Mouse (Mus musculus) CH12.LX (cell line): ENCODE measurements around the gene Hk2. TPM values are rescaled to one million over a fixed set of nuclear protein-coding genes. Genes with fewer than 3 reads are reported as not detected.

Experiments used
- DNase-seq: peaks from one replicate; pipeline ENCODE4 v3.0.0-alpha.2; 2013; ENCODE audit errors: extremely low read depth
- H3K27ac ChIP-seq: 2 replicates; pipeline ENCODE4 v1.5.1; 2012; ENCODE audit warnings: low read depth, mild to moderate bottlenecking, control low read depth, moderate library complexity; ENCODE audit not compliant: insufficient read depth
- H3K27me3 ChIP-seq: replicated peaks from 2 replicates; pipeline ENCODE3; 2012; ENCODE audit warnings: inconsistent platforms
- H3K36me3 ChIP-seq, 2 experiments: replicated peaks in 1 of 2; 2 replicates each; pipeline versions ENCODE3 to v1.6.1; 2012; ENCODE audit warnings: inconsistent platforms in 1 of 2, low read length in 1 of 2, mild to moderate bottlenecking in 1 of 2, mixed read lengths in 1 of 2, moderate library complexity in 1 of 2; ENCODE audit not compliant: control insufficient read depth in 1 of 2, insufficient read depth in 1 of 2
- H3K4me1 ChIP-seq, 2 experiments: 2 replicates each; pipeline ENCODE4 v1.6.1; 2012; ENCODE audit warnings: inconsistent platforms in 1 of 2, moderate library complexity in 1 of 2; ENCODE audit not compliant: insufficient read depth in 2 of 2, control insufficient read depth in 1 of 2
- H3K4me2 ChIP-seq: 2 replicates; pipeline ENCODE4 v1.6.1; 2012; ENCODE audit warnings: low read depth, mild to moderate bottlenecking, control low read depth; ENCODE audit not compliant: poor library complexity, insufficient read depth, severe bottlenecking
- H3K4me3 ChIP-seq, 3 experiments: fragments of 150-350 bp in 1 of 3; sonication (generic) in 1 of 3; replicated peaks in 1 of 3; 2 replicates each; pipeline versions ENCODE3 to v1.5.1; 2011 to 2012; ENCODE audit warnings: low read depth in 2 of 3, low read length in 2 of 3, mild to moderate bottlenecking in 2 of 3, moderate library complexity in 2 of 3, control low read depth in 1 of 3, improper control_type of control experiment in 1 of 3, inconsistent platforms in 1 of 3, mixed read lengths in 1 of 3; ENCODE audit not compliant: poor library complexity in 1 of 3
- H3K79me2 ChIP-seq: replicated peaks from 2 replicates; pipeline ENCODE4 v1.6.1; 2012; ENCODE audit warnings: mild to moderate bottlenecking, moderate library complexity; ENCODE audit not compliant: control insufficient read depth, poor library complexity, insufficient read depth, severe bottlenecking; ENCODE audit errors: extremely low read depth
- H3K9ac ChIP-seq: 2 replicates; pipeline ENCODE4 v1.6.1; 2012; ENCODE audit warnings: low read depth, mild to moderate bottlenecking, control low read depth, moderate library complexity; ENCODE audit not compliant: insufficient read depth
- H3K9me3 ChIP-seq: replicated peaks from 2 replicates; pipeline ENCODE3; 2012; ENCODE audit warnings: low read length, inconsistent platforms, mixed read lengths
- BHLHE40 ChIP-seq: IDR thresholded peaks from 2 replicates; pipeline ENCODE4 v1.6.1; 2011; ENCODE audit warnings: mild to moderate bottlenecking, low read depth, low read length, improper control_type of control experiment
- CTCF ChIP-seq, 2 experiments: IDR thresholded peaks in 1 of 2; conservative IDR thresholded peaks in 1 of 2; 2 replicates each; pipeline ENCODE4 v1.5.1; 2011 to 2012; ENCODE audit warnings: low read depth in 2 of 2, low read length in 2 of 2, improper control_type of control experiment in 1 of 2, inconsistent platforms in 1 of 2, mild to moderate bottlenecking in 1 of 2, moderate library complexity in 1 of 2
- E2F4 ChIP-seq: IDR thresholded peaks from 2 replicates; pipeline ENCODE4 v1.6.1; 2011; ENCODE audit warnings: low read depth, low read length, improper control_type of control experiment; ENCODE audit not compliant: insufficient replicate concordance
- GABPA ChIP-seq: IDR thresholded peaks from 2 replicates; pipeline ENCODE4 v1.6.1; 2012; ENCODE audit warnings: low read depth, low read length, improper control_type of control experiment, inconsistent platforms; ENCODE audit not compliant: insufficient replicate concordance
- JUND ChIP-seq: conservative IDR thresholded peaks from 2 replicates; pipeline ENCODE4 v1.6.1; 2011; ENCODE audit warnings: low read depth, low read length, improper control_type of control experiment
- KAT2A ChIP-seq: IDR thresholded peaks from 2 replicates; pipeline ENCODE4 v1.6.1; 2012; ENCODE audit warnings: low read length, improper control_type of control experiment, inconsistent platforms; ENCODE audit not compliant: insufficient replicate concordance
- MAZ ChIP-seq: IDR thresholded peaks from 2 replicates; pipeline ENCODE4 v1.6.1; 2012; ENCODE audit warnings: low read depth, mild to moderate bottlenecking, inconsistent platforms, low read length, improper control_type of control experiment, moderate library complexity
- MXI1 ChIP-seq: IDR thresholded peaks from 2 replicates; pipeline ENCODE4 v1.6.1; 2011; ENCODE audit warnings: mild to moderate bottlenecking, low read depth, low read length, improper control_type of control experiment
- MYC ChIP-seq: IDR thresholded peaks from 2 replicates; pipeline ENCODE4 v1.6.1; 2011; ENCODE audit warnings: low read depth, mild to moderate bottlenecking, improper control_type of control experiment, low read length
- NELFE ChIP-seq: IDR thresholded peaks from 2 replicates; pipeline ENCODE4 v1.6.1; 2011; ENCODE audit warnings: low read depth, low read length, improper control_type of control experiment
- NRF1 ChIP-seq: IDR thresholded peaks from 2 replicates; pipeline ENCODE4 v1.6.1; 2014; ENCODE audit warnings: low read depth, mild to moderate bottlenecking, inconsistent platforms, low read length, improper control_type of control experiment, moderate library complexity
- POLR2AphosphoS2 ChIP-seq: IDR thresholded peaks from 2 replicates; pipeline ENCODE4 v1.6.1; 2011; ENCODE audit warnings: low read depth, low read length, improper control_type of control experiment
- RAD21 ChIP-seq: IDR thresholded peaks from 2 replicates; pipeline ENCODE4 v1.6.1; 2011; ENCODE audit warnings: low read depth, mild to moderate bottlenecking, low read length, improper control_type of control experiment, moderate library complexity
- SMC3 ChIP-seq: IDR thresholded peaks from 2 replicates; pipeline ENCODE4 v1.6.1; 2011; ENCODE audit warnings: low read depth, low read length, improper control_type of control experiment
- TBP ChIP-seq: conservative IDR thresholded peaks from 2 replicates; pipeline ENCODE4 v1.6.1; 2011; ENCODE audit warnings: low read depth, low read length, improper control_type of control experiment
- TCF12 ChIP-seq: IDR thresholded peaks from 2 replicates; pipeline ENCODE4 v1.6.1; 2014; ENCODE audit warnings: low read depth, mild to moderate bottlenecking, inconsistent platforms, low read length, improper control_type of control experiment
- UBTF ChIP-seq: IDR thresholded peaks from 2 replicates; pipeline ENCODE4 v1.6.1; 2012; ENCODE audit warnings: low read depth, mild to moderate bottlenecking, inconsistent platforms, low read length, improper control_type of control experiment, moderate library complexity
- USF1 ChIP-seq: IDR thresholded peaks from 2 replicates; pipeline ENCODE4 v1.6.1; 2014; ENCODE audit warnings: low read depth, mild to moderate bottlenecking, inconsistent platforms, low read length, improper control_type of control experiment
- ZKSCAN1 ChIP-seq: IDR thresholded peaks from 2 replicates; pipeline ENCODE4 v1.6.1; 2012; ENCODE audit warnings: low read depth, inconsistent platforms, low read length, improper control_type of control experiment, borderline replicate concordance
- ZMIZ1 ChIP-seq: IDR thresholded peaks from 2 replicates; pipeline ENCODE4 v1.6.1; 2012; ENCODE audit warnings: low read depth, mild to moderate bottlenecking, inconsistent platforms, low read length, improper control_type of control experiment
- ZNF384 ChIP-seq: IDR thresholded peaks from 2 replicates; pipeline ENCODE4 v1.6.1; 2012; ENCODE audit warnings: low read depth, low read length, improper control_type of control experiment, inconsistent platforms
- dilution Hi-C: fragments of 300-500 bp; cut with MboI; formaldehyde crosslinking; loops from 2 replicates; pipeline ENCODE4 v1.14.3; 2020; ENCODE audit warnings: low sequenced_read_pairs; ENCODE audit not compliant: extremely low pct_unique_long_range_greater_than_20kb, extremely low pct_ligation_motif_present
- in situ Hi-C: fragments of 300-500 bp; cut with MboI; formaldehyde crosslinking; loops from 3 replicates; pipeline ENCODE4 v1.14.3; 2019; ENCODE audit warnings: low sequenced_read_pairs, low pct_ligation_motif_present, low pct_unique_long_range_greater_than_20kb, mixed read lengths
- polyA plus RNA-seq: library from polyadenylated mRNA; unstranded; fragments of >175 nt; gene quantifications from 2 replicates; pipeline ENCODE4 v1.2.1, GENCODE M21; 2012; ENCODE audit warnings: low read depth; ENCODE audit not compliant: insufficient read length
- total RNA-seq, 2 experiments: library from RNA; depleted of rRNA; stranded (reverse); fragments of 300-350 nt in 1 of 2; fragments of >200 nt in 1 of 2; gene quantifications; 2 replicates each; pipeline ENCODE4 v1.2.3; 2012 to 2014

The Hk2 gene
- total and polyA plus RNA-seq, 3 experiments, result 64.2 to 149 (median 75.3) TPM

GRCm38 (mm10) chr6:82740269-82740668 lies 34.0 kb downstream of the Hk2 start (continued):
- TF ChIP-seq TCF12, result peak; percentile 84
- TF ChIP-seq ZNF384, result no peak
- TF ChIP-seq ZMIZ1, result no peak
- peak; percentile 96 for TF ChIP-seq USF1
- TF ChIP-seq SMC3, result peak; percentile 84
- 0 out of 2 replicates have a peak, but pooled peaks have one; percentile 43 for TF ChIP-seq TBP
- no peak for TF ChIP-seq E2F4
- TF ChIP-seq NRF1, result no peak
- TF ChIP-seq GABPA, result no peak
- no peak for TF ChIP-seq POLR2AphosphoS2
- TF ChIP-seq MXI1, result no peak; the same call in 1 of the 2 replicates
- TF ChIP-seq UBTF, result no peak
- peak; percentile 91 for TF ChIP-seq BHLHE40
- no peak for TF ChIP-seq MAZ
- no peak for TF ChIP-seq NELFE
- TF ChIP-seq RAD21, result peak; percentile 87
- TF ChIP-seq JUND, result no peak
- no peak for TF ChIP-seq ZKSCAN1
- TF ChIP-seq, all 38 proteins: peak for 20

GRCm38 (mm10) chr6:82737634-82738540 lies 36.4 kb downstream of the Hk2 start:
- Histone ChIP-seq H3K79me2 (peaks cover 4% of the 10 kb centered on the region), H3K9ac (no peak overlapping the region), H3K9me3 (no peaks in the 10 kb centered on the region), H3K4me1 (peaks cover 17 to 41% of the 10 kb centered on the region in 2 experiments)
- in situ Hi-C loops, result no loop called here
- no peak for DNase-seq
- dilution Hi-C loops, result no loop called here
- TF ChIP-seq CTCF (conservative IDR thresholded peaks at IDR 0.05 in 1 of 2, IDR thresholded peaks at IDR 0.05 in 1 of 2; ENCODE audit: low read depth in 2 of 2, low read length in 2 of 2) (no peak), TCF12 (no peak), SMC3 (no peak), KAT2A (no peak), JUND (no peak), MYC (no peak), MXI1 (no peak), RAD21 (no peak)
- TF ChIP-seq, all 38 proteins: peak for 0
- H3K36me3 ChIP-seq, result peaks cover 81 to 89% of the 10 kb centered on the region in 2 experiments
- no peak overlapping the region for H3K4me3 ChIP-seq
- H3K27ac ChIP-seq, result no peak overlapping the region
- no peaks in the 10 kb centered on the region for H3K27me3 ChIP-seq
- H3K4me2 ChIP-seq, result no peak overlapping the region
